Mouse (Mus musculus): ENCODE data around the gene Best2. TPM values are rescaled to one million over a fixed set of nuclear protein-coding genes. Genes with fewer than 3 reads are reported as not detected.
A peak's percentile ranks its signal among the peaks of the same experiment; 100 is the strongest.

Gene Best2
- total RNA-seq (2021): not detected
- long read RNA-seq, experiment 1: 0 reads
- long read RNA-seq, experiment 2: 0 reads

DNA sequence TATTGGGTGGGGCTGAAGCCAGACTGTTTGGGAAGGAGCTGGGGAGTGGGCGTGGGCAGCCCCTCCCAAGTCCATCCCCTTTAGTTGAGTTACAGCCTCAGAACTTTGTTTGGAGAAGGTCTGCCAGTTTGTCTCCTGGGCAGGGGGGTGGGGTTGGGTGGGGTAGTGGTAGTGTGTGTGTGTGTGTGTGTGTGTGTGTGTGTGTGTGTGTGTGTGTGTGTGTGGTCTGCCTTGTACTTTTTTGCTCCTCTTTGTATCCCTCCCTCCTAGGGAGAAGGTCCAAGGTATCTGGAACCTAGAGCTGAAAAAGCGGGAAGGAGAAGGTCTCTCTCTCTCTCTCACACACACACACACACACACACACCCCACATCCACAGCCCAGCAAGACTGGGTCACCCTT lies at the start of gene Best2:
TSS of gene Best2 (minus strand) at position 101 of the 400 bp plus-strand sequence.
- intact Hi-C loops (cut with DNase I): no loop called here
- no peak for DNase-seq (ENCODE audit: low spot score in 2 of 2)

DNA sequence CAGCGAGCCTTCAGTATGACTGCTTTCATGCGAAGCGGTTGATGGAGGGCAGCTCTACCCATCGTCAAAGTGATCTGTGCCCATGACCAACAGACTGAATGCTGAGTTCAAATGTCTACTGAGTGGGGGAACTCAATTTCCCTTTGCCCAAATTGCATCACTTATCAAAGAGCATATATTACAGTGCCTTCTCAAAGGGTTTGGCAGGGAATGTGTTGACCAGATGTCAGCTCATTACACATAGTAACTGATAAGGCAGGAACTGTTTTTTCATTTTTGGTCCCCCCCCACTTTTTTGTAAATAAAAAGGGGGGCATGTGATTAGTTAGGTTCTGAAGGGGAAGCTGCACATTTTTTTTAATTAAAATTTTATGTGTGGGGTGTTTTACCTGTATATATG lies 48.3 kb upstream of the Best2 start:
- no peak for DNase-seq (ENCODE audit: low spot score in 2 of 2)
- intact Hi-C loops (cut with DNase I): no loop called here

GRCm38 (mm10) chr8:85059879-85060616 lies 45.7 kb upstream of the Best2 start, which contains the start of gene Fbxw9:
Gene Fbxw9, plus strand, starts transcription at chr8:85060055.
- peak; percentile 94 to 95 for DNase-seq (ENCODE audit: low spot score in 2 of 2)
- intact Hi-C loops (cut with DNase I): no loop called here

DNA sequence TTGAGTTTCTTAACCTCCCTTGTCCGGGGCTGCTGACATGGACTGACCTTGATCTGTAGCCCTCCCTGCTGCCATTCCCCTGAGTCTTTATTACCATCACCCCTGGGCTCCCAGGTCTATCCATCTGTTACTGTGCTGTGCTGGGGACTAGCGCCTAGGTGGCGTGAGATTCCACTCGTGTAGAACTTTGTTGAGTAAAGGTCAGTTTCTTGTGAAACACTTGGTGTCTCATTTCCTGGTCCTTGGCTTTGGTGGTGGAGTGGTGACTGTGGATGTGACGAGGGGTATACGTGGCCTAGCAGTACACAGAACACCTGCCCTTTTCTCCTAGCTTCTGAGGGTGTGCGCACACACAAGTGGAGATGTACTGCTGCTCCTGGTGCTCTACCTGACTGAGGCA lies 43.0 kb upstream of the Best2 start:
- no peak for DNase-seq (ENCODE audit: low spot score in 2 of 2)
- intact Hi-C loops (cut with DNase I): no loop called here

DNA sequence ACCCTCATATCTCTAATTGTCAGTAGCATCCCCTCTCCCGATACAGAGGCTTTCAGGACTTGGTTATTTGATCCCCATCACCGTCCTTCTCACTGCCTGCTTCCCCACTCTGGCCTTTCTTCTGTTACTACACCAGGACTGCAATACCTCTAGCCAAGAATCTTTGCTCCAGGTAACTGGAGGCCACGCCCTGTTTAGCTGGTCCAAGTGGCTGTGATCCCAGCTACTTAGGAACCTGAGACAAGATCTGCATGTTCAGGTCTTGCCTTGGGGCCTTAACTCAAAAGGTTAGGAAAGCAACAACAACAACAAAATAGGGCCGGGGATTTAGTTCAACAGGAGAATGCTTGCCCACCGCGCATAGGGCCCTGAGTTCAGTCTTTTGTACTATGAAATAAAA lies 29.3 kb upstream of the Best2 start:
- intact Hi-C loops (cut with DNase I): no loop called here
- no peak for DNase-seq (ENCODE audit: low spot score in 2 of 2)

- intact Hi-C loops (cut with DNase I): no loop called here
- peak; percentile 49 to 51 for DNase-seq (ENCODE audit: low spot score in 2 of 2)
Observed at GRCm38 (mm10) chr8:85037681-85038531, 23.6 kb upstream of the Best2 start.

GRCm38 (mm10) chr8:85037366-85037680 lies 23.0 kb upstream of the Best2 start:
- intact Hi-C loops (cut with DNase I): no loop called here
- no peak for DNase-seq (ENCODE audit: low spot score in 2 of 2)

DNA sequence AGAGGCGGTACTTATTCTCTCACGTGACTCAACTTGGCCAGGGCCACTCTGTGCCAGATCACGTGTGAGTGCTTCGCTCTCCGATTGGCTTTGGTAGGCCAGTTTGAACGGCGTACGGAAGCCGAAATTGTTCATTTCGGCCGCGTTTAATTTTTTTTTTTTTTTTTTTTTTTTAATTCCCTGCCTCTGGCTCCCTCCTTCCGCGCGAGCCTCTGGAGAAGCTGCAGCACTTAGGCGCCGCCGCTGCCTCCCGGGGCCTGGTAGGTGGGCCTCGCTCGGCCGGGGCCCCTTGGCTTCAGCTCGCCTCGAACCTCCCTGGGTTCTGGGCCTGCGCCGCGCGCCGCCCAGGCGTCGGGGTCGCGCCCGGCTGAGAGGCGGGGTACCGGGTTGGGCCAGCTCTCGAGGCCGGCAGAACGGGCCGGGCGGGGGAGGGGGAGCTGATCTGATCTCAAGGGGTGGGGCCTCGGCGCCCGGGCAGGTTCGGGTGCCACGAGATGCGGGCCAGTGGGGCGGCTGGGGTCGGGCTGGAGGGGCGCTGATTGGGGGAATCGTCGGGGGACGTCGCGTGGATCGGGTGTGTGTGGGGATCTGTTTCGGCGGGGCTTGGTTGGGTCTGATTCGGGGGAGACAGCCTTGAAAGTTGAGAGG lies 22.5 kb upstream of the Best2 start, which contains the start of gene Tnpo2:
TSS of gene Tnpo2 (plus strand) at position 198 of the 648 bp plus-strand sequence.
- DNase-seq (ENCODE audit: low spot score in 2 of 2): peak; percentile 95 to 98
- intact Hi-C loops (cut with DNase I): no loop called here

- intact Hi-C loops (cut with DNase I): no loop called here
- no peak for DNase-seq (ENCODE audit: low spot score in 2 of 2)
Observed at GRCm38 (mm10) chr8:85036381-85036717, 22.0 kb upstream of the Best2 start.

GRCm38 (mm10) chr8:85035728-85036310 lies 21.5 kb upstream of the Best2 start:
- DNase-seq (ENCODE audit: low spot score in 2 of 2): peak in 1 of 2 experiments; percentile 42
- intact Hi-C loops (cut with DNase I): no loop called here

GRCm38 (mm10) chr8:85035165-85035727 lies 20.9 kb upstream of the Best2 start:
- no peak for DNase-seq (ENCODE audit: low spot score in 2 of 2)
- intact Hi-C loops (cut with DNase I): no loop called here

- peak; percentile 84 to 85 for DNase-seq (ENCODE audit: low spot score in 2 of 2)
- intact Hi-C loops (cut with DNase I): no loop called here
Observed at GRCm38 (mm10) chr8:85034764-85035163, 20.4 kb upstream of the Best2 start.

DNA sequence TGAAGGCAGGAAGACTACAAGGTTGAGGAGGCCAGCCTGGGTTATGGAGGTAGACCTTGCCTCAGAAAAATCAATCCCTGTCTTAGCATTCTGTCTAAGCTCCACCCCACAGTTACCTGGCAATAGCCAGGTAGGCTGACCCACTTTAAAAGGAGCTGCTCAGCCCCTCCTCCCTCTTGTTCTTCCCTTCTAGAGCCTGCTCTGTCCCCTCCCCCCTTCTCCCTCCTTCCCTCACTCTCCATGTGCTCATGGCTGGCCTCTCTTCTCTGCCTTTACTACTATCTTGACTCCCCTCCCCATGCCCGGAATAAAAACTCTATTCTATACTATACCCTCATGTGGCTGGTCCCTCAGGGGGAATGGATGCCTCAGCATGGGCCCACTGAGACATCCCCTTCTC lies 19.5 kb upstream of the Best2 start:
- intact Hi-C loops (cut with DNase I): no loop called here

DNA sequence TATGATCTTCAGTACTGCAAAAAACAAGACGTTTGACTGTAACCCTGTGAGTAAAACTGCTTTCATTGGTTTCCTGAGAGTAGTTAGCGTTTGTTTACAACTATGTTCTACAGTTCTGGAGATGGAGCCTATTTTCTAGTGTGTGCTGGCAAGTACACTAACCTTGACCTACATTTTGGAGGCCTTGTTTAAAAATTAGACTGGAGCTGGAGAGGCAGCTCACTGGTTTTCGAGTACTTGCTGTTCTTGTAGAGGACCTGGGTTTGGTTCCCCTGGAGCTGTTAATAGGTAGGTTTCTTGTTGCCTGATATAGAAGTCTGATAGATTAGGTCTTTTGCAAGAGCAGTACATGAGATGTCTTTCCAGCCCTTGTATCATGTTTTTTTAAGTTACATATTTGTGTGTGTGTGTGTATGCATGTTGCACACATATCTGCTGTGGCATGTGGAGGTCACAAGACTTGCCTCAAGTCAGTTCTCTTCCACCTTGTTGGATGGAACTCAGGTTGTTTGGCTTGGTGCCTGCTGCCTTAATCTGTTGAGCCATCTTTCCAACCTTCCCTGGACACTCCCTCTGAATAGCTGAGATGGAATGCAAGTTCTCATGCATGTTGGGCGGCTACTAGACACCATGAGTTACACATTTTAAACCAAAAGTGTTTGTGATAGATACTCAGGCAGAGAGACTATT lies 18.4 kb upstream of the Best2 start:
- intact Hi-C loops (cut with DNase I): no loop called here
- DNase-seq (ENCODE audit: low spot score in 2 of 2): no peak

More for the DNA sequence above, 19.5 kb upstream of the Best2 start:
- DNase-seq (ENCODE audit: low spot score in 2 of 2): no peak

GRCm38 (mm10) chr8:85029271-85029670 lies 14.9 kb upstream of the Best2 start:
- no peak for DNase-seq (ENCODE audit: low spot score in 2 of 2)
- intact Hi-C loops (cut with DNase I): no loop called here

DNA sequence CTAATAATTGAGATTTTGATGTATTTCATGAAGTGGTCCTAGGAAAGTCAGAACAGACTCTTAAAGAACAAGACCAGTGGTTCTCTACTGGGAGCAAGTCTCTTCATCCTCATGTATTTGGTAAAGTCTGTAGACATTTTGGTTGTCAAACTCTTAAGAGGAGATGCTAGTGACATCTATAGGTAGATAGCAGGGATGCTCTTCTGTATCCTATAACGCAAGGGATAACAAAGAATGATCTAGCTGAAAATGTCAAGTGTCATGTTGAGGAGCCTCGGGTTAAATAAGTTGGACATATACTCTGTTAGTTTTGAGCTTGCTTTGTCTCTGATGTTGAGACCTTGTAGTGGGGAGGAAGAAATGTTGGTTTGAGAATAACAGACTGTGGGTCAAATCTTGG lies 13.6 kb upstream of the Best2 start:
- intact Hi-C loops (cut with DNase I): loop anchor here (2.0 kb wide), 1 partner anchor 53 kb away; no protein-coding TSS in a partner anchor
- no peak for DNase-seq (ENCODE audit: low spot score in 2 of 2)

GRCm38 (mm10) chr8:85027516-85027855 lies 13.2 kb upstream of the Best2 start:
- DNase-seq (ENCODE audit: low spot score in 2 of 2): no peak
- intact Hi-C loops (cut with DNase I): loop anchor here (2.0 kb wide), 1 partner anchor 53 kb away; no protein-coding TSS in a partner anchor

- peak; percentile 94 to 95 for DNase-seq (ENCODE audit: low spot score in 2 of 2)
- intact Hi-C loops (cut with DNase I): loop anchor here (2.0 kb wide), 1 partner anchor 52 kb away; no protein-coding TSS in a partner anchor
Observed at GRCm38 (mm10) chr8:85026670-85027515, 12.6 kb upstream of the Best2 start, which contains the start of gene Trir. Gene Trir, plus strand, starts transcription at chr8:85026823.
